ENCODE assay signal across 7 mouse cellular contexts in the genomic region with DNA sequence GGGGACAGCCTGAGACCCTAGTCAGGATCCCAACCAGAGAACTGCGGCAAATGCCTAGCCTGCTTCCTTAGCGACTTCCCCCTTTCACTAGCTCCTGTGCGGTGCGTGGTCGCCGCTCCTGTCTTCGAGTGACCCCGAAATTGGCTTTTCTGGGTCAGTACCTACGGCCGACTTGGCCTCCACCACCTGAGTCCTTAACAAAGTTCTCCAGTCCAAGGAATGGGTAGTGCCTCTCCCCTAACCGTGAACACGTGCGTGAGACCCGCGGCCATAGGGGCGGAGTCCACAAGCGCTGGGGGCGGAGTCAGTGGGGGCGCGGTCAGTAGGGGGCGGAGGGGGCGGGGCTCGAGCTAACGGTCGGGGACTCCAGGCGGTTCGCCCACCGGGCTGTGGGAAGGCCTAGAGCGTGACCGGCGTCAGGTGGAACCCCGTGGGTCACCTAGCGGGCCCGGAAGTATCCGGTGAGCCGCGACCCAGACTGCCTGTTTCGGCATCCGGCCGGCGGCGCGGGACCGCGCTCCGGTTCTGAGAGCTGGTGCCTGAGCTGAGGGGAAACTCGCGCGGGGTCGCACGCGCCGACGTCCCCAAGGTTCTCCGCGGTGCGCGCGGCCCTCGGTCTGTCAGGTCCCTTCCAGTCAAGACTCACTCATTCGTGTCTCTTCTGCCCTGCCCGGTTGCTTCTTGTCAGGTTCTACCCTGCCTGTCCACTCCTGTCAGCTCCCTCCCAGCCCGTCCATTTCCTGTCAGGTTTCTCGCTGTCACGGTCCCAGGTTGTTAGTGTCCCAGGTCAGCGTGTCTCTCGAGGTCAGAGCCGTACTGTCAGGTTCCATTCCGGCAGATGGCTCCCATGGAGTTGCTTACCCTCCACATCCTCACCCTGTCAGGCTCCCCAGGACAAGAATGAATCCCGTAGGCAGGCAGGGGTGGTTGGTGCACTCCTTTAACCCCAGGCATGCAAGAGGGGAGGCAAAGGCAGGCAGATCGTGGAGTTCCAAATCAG. TPM values are rescaled to one million over a fixed set of nuclear protein-coding genes. Genes with fewer than 3 reads are reported as not detected.
DNase-seq lines count a peak whose midpoint lies in the region; ATAC-seq and TF ChIP-seq lines count a peak whose summit lies in the region.

Meiob (plus strand) TSS at position 338 of the 1,000 bp plus-strand sequence.

- peak; percentile 79 for ATAC-seq in hindbrain, embryonic 16.5 days

- H3K27me3 ChIP-seq in hindbrain, embryonic 16.5 days (replicated peaks; ENCODE audit: control insufficient read depth, insufficient read depth, low read length), result peaks cover 16% of the 10 kb centered on the region
- peaks cover 12% of the 10 kb centered on the region for H3K27me3 ChIP-seq in small intestine, adult 2 months (ENCODE audit: control insufficient read depth, insufficient read depth, low read length)

- WGBS in hindbrain, embryonic 16.5 days, result under 1% methylated on average over 44 of the region's 71 CpGs
- under 1% methylated on average over 71 of the region's 71 CpGs for WGBS in small intestine, adult 2 months

- peak within 1 kb of the TSS; percentile 59 for H3K4me2 ChIP-seq in hindbrain, embryonic 16.5 days (ENCODE audit: low read length)

- peak within 1 kb of the TSS; percentile 82 for H3K4me3 ChIP-seq in gastrocnemius, adult 2 months
- H3K4me3 ChIP-seq in hindbrain, embryonic 16.5 days (ENCODE audit: low read length), result peak within 1 kb of the TSS; percentile 55
- H3K4me3 ChIP-seq in small intestine, adult 2 months (ENCODE audit: low read depth, low read length), result peak within 1 kb of the TSS; percentile 78

- no peaks in the 10 kb centered on the region for H3K36me3 ChIP-seq in hindbrain, embryonic 16.5 days (ENCODE audit: control insufficient read depth, insufficient read depth, low read length)
- no peaks in the 10 kb centered on the region for H3K36me3 ChIP-seq in small intestine, adult 2 months (ENCODE audit: control insufficient read depth, insufficient read depth, low read length)

- TF ChIP-seq CTCF in gastrocnemius, adult 2 months (IDR thresholded peaks at IDR 0.05), result no peak
- TF ChIP-seq CTCF in small intestine, adult 2 months (IDR thresholded peaks at IDR 0.05; ENCODE audit: extremely low read depth, insufficient read length, insufficient replicate concordance, low read depth, low read length), result no peak

- peak; percentile 89 for DNase-seq in ZHBTc4 (ENCODE audit: low read depth, low spot score)
- DNase-seq in cerebellum, adult 9-11 months, result peak; percentile 7
- peak; percentile 76 for DNase-seq in gastrocnemius, adult 2 months
- DNase-seq in left cerebral cortex, postnatal 4 days, result peak; percentile 62
- DNase-seq in mesoderm, embryonic 11.5 days (ENCODE audit: low read depth, low spot score), result peak; percentile 71

- peak within 1 kb of the TSS; percentile 54 for H3K9ac ChIP-seq in hindbrain, embryonic 16.5 days (ENCODE audit: low read depth, low read length)

- H3K9me3 ChIP-seq in hindbrain, embryonic 16.5 days (ENCODE audit: control insufficient read depth, low read length), result no peaks in the 10 kb centered on the region

- intact Hi-C loops in gastrocnemius, adult 2 months (cut with DNase I), result no loop called here
- intact Hi-C loops in left cerebral cortex, postnatal 4 days (cut with DNase I), result no loop called here

- H3K27ac ChIP-seq in gastrocnemius, adult 2 months, result no peak within 1 kb of the TSS
- no peak within 1 kb of the TSS for H3K27ac ChIP-seq in hindbrain, embryonic 16.5 days (ENCODE audit: low read depth, low read length)
- H3K27ac ChIP-seq in small intestine, adult 2 months (ENCODE audit: insufficient read depth, low read depth, low read length), result no peak within 1 kb of the TSS

- no peak for TF ChIP-seq POLR2A in small intestine, adult 2 months (IDR thresholded peaks at IDR 0.05; ENCODE audit: low read depth, low read length)

- H3K4me1 ChIP-seq in hindbrain, embryonic 16.5 days (ENCODE audit: control insufficient read depth, insufficient read depth, low read depth, low read length), result no peaks in the 10 kb centered on the region; the same call in 1 of the 2 replicates
- no peaks in the 10 kb centered on the region; the same call in 1 of the 2 replicates for H3K4me1 ChIP-seq in small intestine, adult 2 months (ENCODE audit: control insufficient read depth, insufficient read depth, insufficient read length, low read length)

RNA-seq across cellular contexts. Expression of gene Meiob, which starts in this region (rescaled TPM):
- total RNA-seq in gastrocnemius, adult 2 months (2021), result not detected
- polyA plus RNA-seq in hindbrain, embryonic 16.5 days (2015; fragmentation: Nextera tagmentation; extraction: Ambion mirVana), result not detected in 2 replicates
- not detected for total RNA-seq in left cerebral cortex, postnatal 4 days (2021)
- polyA plus RNA-seq in small intestine, adult 2 months (2012; rRNA removed), result not detected in 2 replicates

Comparison
In these comparisons a context has a peak if more than half of its experiments do, and no peak if none do; other contexts are left out.
1. Peak in DNase-seq and H3K4me3 ChIP-seq in gastrocnemius, adult 2 months; RNA of the gene not detected or under 1 TPM.
2. Peak in ATAC-seq, H3K4me3 ChIP-seq, H3K9ac ChIP-seq and H3K4me2 ChIP-seq in hindbrain, embryonic 16.5 days; RNA of the gene not detected or under 1 TPM.
3. Peak in DNase-seq in left cerebral cortex, postnatal 4 days; RNA of the gene not detected or under 1 TPM.
4. DNase-seq: peak in every context shown above with its lines; median percentile 89 in ZHBTc4; 76 in gastrocnemius, adult 2 months; 71 in mesoderm, embryonic 11.5 days; 62 in left cerebral cortex, postnatal 4 days; 7 in cerebellum, adult 9-11 months.